Mouse (Mus musculus) kidney, postnatal 36 days (tissue): ENCODE results near the gene Snrpa1.

Source experiments
- DNase-seq, 2 experiments: peaks; one replicate each; pipeline ENCODE4 v3.0.0; 2021 to 2022; ENCODE audit warnings: mixed read lengths in 2 of 2

Gene Snrpa1

GRCm38 (mm10) chr7:66058703-66059102 is at the start of gene Snrpa1:
Snrpa1 (plus strand) TSS chr7:66059003.
- no peak for DNase-seq

GRCm38 (mm10) chr7:66010518-66010917 is 48.3 kb upstream of the Snrpa1 start:
- no peak for DNase-seq

- DNase-seq: peak in 1 of 2 experiments; percentile 26
Observed at GRCm38 (mm10) chr7:66027747-66028146, 31.1 kb upstream of the Snrpa1 start.

GRCm38 (mm10) chr7:66028766-66029512 is 29.9 kb upstream of the Snrpa1 start:
- no peak for DNase-seq

- no peak for DNase-seq
Observed at GRCm38 (mm10) chr7:66036809-66037208, 22.0 kb upstream of the Snrpa1 start.

GRCm38 (mm10) chr7:66038261-66038660 is 20.5 kb upstream of the Snrpa1 start:
- DNase-seq: peak; percentile 2 to 22

- DNase-seq: no peak
Observed at GRCm38 (mm10) chr7:66038730-66039129, 20.1 kb upstream of the Snrpa1 start.

- DNase-seq: no peak
Observed at GRCm38 (mm10) chr7:66040026-66040814, 18.6 kb upstream of the Snrpa1 start.

GRCm38 (mm10) chr7:66043552-66044459 is 15.0 kb upstream of the Snrpa1 start, which contains the start of gene Gm45213:
Gm45213 (plus strand) TSS chr7:66043602.
- DNase-seq: no peak

- no peak for DNase-seq
Observed at GRCm38 (mm10) chr7:66044617-66045016, 14.2 kb upstream of the Snrpa1 start.

GRCm38 (mm10) chr7:66046921-66047918 is 11.6 kb upstream of the Snrpa1 start:
- DNase-seq: no peak

- no peak for DNase-seq
Observed at GRCm38 (mm10) chr7:66047975-66048374, 10.8 kb upstream of the Snrpa1 start.

GRCm38 (mm10) chr7:66048446-66049230 is 10.2 kb upstream of the Snrpa1 start:
- DNase-seq: no peak

GRCm38 (mm10) chr7:66053946-66054483 is 4.8 kb upstream of the Snrpa1 start:
- no peak for DNase-seq

- peak in 1 of 2 experiments; percentile 26 for DNase-seq
Observed at GRCm38 (mm10) chr7:66055356-66055755, 3.4 kb upstream of the Snrpa1 start.

- peak; percentile 92 to 93 for DNase-seq
Observed at GRCm38 (mm10) chr7:66060066-66060956, 1.5 kb downstream of the Snrpa1 start.

GRCm38 (mm10) chr7:66061057-66061456 is 2.3 kb downstream of the Snrpa1 start:
- DNase-seq: peak in 1 of 2 experiments; percentile 11

- DNase-seq: peak in 1 of 2 experiments; percentile 10
Observed at GRCm38 (mm10) chr7:66076411-66076810, 17.6 kb downstream of the Snrpa1 start.
